Mouse (Mus musculus): ENCODE measurements around the gene Lpxn. TPM values are rescaled to one million over a fixed set of nuclear protein-coding genes. Genes with fewer than 3 reads are reported as not detected.

The Lpxn gene
- polyA plus RNA-seq, 1 experiment from 2014 or later = 1.1 TPM

- Histone ChIP-seq H3K36me3 (ENCODE audit: control insufficient read depth, insufficient read depth, low read length) (no peaks in the 10 kb centered on the region), H3K4me1 (ENCODE audit: control insufficient read depth, insufficient read depth, low read length) (no peaks in the 10 kb centered on the region), H3K27me3 (ENCODE audit: control insufficient read depth, insufficient read depth, low read length) (no peaks in the 10 kb centered on the region), H3K4me2 (ENCODE audit: low read depth) (no peak overlapping the region), H3K9ac (ENCODE audit: low read length) (no peak overlapping the region), H3K27ac (ENCODE audit: low read depth, low read length) (no peak overlapping the region), H3K9me3 (ENCODE audit: control insufficient read depth, low read length) (no peaks in the 10 kb centered on the region), H3K4me3 (ENCODE audit: low read depth, low read length) (no peak overlapping the region)
- DNase-seq (ENCODE audit: low spot score) (no peak), ATAC-seq (ENCODE audit: insufficient read depth, low FRiP score, low TSS enrichment) (no peak)
- WGBS = 84% methylated on average over 3 of the region's 3 CpGs
Observed at GRCm38 (mm10) chr19:12799081-12799480, 3.1 kb downstream of the Lpxn start.

GRCm38 (mm10) chr19:12800621-12801020 is 4.6 kb downstream of the Lpxn start:
- no peak overlapping the region for H3K27ac ChIP-seq (ENCODE audit: low read depth, low read length)
- ATAC-seq (ENCODE audit: insufficient read depth, low FRiP score, low TSS enrichment) = no peak
- no peak overlapping the region for H3K9ac ChIP-seq (ENCODE audit: low read length)
- H3K36me3 ChIP-seq (ENCODE audit: control insufficient read depth, insufficient read depth, low read length) = no peaks in the 10 kb centered on the region
- DNase-seq (ENCODE audit: low spot score) = no peak
- no peaks in the 10 kb centered on the region for H3K4me1 ChIP-seq (ENCODE audit: control insufficient read depth, insufficient read depth, low read length)
- no peaks in the 10 kb centered on the region for H3K27me3 ChIP-seq (ENCODE audit: control insufficient read depth, insufficient read depth, low read length)
- no peaks in the 10 kb centered on the region for H3K9me3 ChIP-seq (ENCODE audit: control insufficient read depth, low read length)
- 81% methylated on average over 2 of the region's 2 CpGs for WGBS
- no peak overlapping the region for H3K4me2 ChIP-seq (ENCODE audit: low read depth)
- H3K4me3 ChIP-seq (ENCODE audit: low read depth, low read length) = no peak overlapping the region

- 82% methylated on average over 3 of the region's 3 CpGs for WGBS
- Histone ChIP-seq H3K36me3 (ENCODE audit: control insufficient read depth, insufficient read depth, low read length) (no peaks in the 10 kb centered on the region), H3K27me3 (ENCODE audit: control insufficient read depth, insufficient read depth, low read length) (no peaks in the 10 kb centered on the region), H3K4me3 (ENCODE audit: low read depth, low read length) (no peak overlapping the region), H3K9ac (ENCODE audit: low read length) (no peak overlapping the region), H3K27ac (ENCODE audit: low read depth, low read length) (no peak overlapping the region), H3K9me3 (ENCODE audit: control insufficient read depth, low read length) (no peaks in the 10 kb centered on the region), H3K4me2 (ENCODE audit: low read depth) (no peak overlapping the region), H3K4me1 (ENCODE audit: control insufficient read depth, insufficient read depth, low read length) (no peaks in the 10 kb centered on the region)
- DNase-seq (ENCODE audit: low spot score) = no peak
- ATAC-seq (ENCODE audit: insufficient read depth, low FRiP score, low TSS enrichment) = no peak
Observed at GRCm38 (mm10) chr19:12801046-12801445, 5.1 kb downstream of the Lpxn start.

DNA sequence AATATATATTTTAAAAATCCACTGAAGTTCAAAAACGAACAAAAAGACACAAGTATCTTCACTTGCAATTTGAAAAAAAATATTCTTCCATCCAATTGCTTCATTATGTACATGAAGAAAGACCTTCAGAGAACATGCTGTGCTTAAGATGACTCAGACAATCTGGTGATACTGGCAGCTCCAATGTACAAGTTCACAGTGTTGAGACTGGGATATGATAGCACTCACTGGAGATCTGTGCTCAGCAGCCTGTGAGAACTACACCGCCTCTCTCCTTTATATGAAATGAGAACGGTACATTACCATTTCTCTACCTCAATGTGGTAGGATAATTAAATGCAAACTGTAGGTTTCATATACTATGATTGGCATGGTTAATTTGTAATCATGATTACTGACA is 6.8 kb downstream of the Lpxn start:
- no peaks in the 10 kb centered on the region for H3K9me3 ChIP-seq (ENCODE audit: control insufficient read depth, low read length)
- H3K4me2 ChIP-seq (ENCODE audit: low read depth) = no peak overlapping the region
- no peak overlapping the region for H3K27ac ChIP-seq (ENCODE audit: low read depth, low read length)
- no peaks in the 10 kb centered on the region for H3K4me1 ChIP-seq (ENCODE audit: control insufficient read depth, insufficient read depth, low read length)
- DNase-seq (ENCODE audit: low spot score) = no peak
- H3K4me3 ChIP-seq (ENCODE audit: low read depth, low read length) = no peak overlapping the region
- no peaks in the 10 kb centered on the region for H3K27me3 ChIP-seq (ENCODE audit: control insufficient read depth, insufficient read depth, low read length)
- WGBS = 80% methylated on average over 3 of the region's 3 CpGs
- ATAC-seq (ENCODE audit: insufficient read depth, low FRiP score, low TSS enrichment) = no peak
- no peak overlapping the region for H3K9ac ChIP-seq (ENCODE audit: low read length)
- H3K36me3 ChIP-seq (ENCODE audit: control insufficient read depth, insufficient read depth, low read length) = no peaks in the 10 kb centered on the region

DNA sequence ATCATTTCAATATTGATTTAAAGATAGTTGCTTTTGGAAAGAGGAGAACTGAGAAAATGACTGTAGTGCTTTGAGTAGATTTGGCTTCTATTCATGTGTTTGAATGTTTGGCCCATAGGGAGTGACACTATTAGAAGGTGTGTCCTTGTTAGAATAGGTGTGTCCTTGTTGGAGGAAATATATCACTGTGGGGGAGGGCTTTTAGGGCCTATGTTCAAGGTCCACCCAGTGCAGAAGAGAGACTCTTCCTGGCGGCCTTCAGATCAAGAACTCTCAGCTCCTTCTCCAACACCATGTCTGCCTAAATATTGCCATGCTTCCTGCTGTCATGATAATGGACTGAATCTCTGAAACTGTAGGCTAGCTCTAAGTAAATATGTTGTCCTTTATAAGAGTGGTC is 8.2 kb downstream of the Lpxn start:
- DNase-seq (ENCODE audit: low spot score) = no peak
- ATAC-seq (ENCODE audit: insufficient read depth, low FRiP score, low TSS enrichment) = no peak
- Histone ChIP-seq H3K4me3 (ENCODE audit: low read depth, low read length) (no peak overlapping the region), H3K27me3 (ENCODE audit: control insufficient read depth, insufficient read depth, low read length) (no peaks in the 10 kb centered on the region), H3K9ac (ENCODE audit: low read length) (no peak overlapping the region), H3K4me2 (ENCODE audit: low read depth) (no peak overlapping the region), H3K9me3 (ENCODE audit: control insufficient read depth, low read length) (no peaks in the 10 kb centered on the region), H3K27ac (ENCODE audit: low read depth, low read length) (no peak overlapping the region), H3K4me1 (ENCODE audit: control insufficient read depth, insufficient read depth, low read length) (no peaks in the 10 kb centered on the region), H3K36me3 (ENCODE audit: control insufficient read depth, insufficient read depth, low read length) (no peaks in the 10 kb centered on the region)
- 88% methylated on average over 1 of the region's 1 CpGs for WGBS

GRCm38 (mm10) chr19:12805730-12806129 is 9.7 kb downstream of the Lpxn start:
- 86% methylated on average over 3 of the region's 3 CpGs for WGBS
- ATAC-seq (ENCODE audit: insufficient read depth, low FRiP score, low TSS enrichment) = no peak

GRCm38 (mm10) chr19:12806214-12806613 is 10.2 kb downstream of the Lpxn start:
- Histone ChIP-seq H3K4me3 (ENCODE audit: low read depth, low read length) (no peak overlapping the region), H3K9ac (ENCODE audit: low read length) (no peak overlapping the region), H3K4me2 (ENCODE audit: low read depth) (no peak overlapping the region), H3K27me3 (ENCODE audit: control insufficient read depth, insufficient read depth, low read length) (no peaks in the 10 kb centered on the region), H3K9me3 (ENCODE audit: control insufficient read depth, low read length) (no peaks in the 10 kb centered on the region), H3K4me1 (ENCODE audit: control insufficient read depth, insufficient read depth, low read length) (no peaks in the 10 kb centered on the region), H3K36me3 (ENCODE audit: control insufficient read depth, insufficient read depth, low read length) (no peaks in the 10 kb centered on the region), H3K27ac (ENCODE audit: low read depth, low read length) (no peak overlapping the region)
- DNase-seq (ENCODE audit: low spot score) (no peak), ATAC-seq (ENCODE audit: insufficient read depth, low FRiP score, low TSS enrichment) (no peak)
- WGBS = 77% methylated on average over 2 of the region's 2 CpGs

More at GRCm38 (mm10) chr19:12805730-12806129, 9.7 kb downstream of the Lpxn start:
- no peak overlapping the region for H3K9ac ChIP-seq (ENCODE audit: low read length)
- H3K9me3 ChIP-seq (ENCODE audit: control insufficient read depth, low read length) = no peaks in the 10 kb centered on the region
- no peak for DNase-seq (ENCODE audit: low spot score)
- H3K27me3 ChIP-seq (ENCODE audit: control insufficient read depth, insufficient read depth, low read length) = no peaks in the 10 kb centered on the region
- no peak overlapping the region for H3K4me3 ChIP-seq (ENCODE audit: low read depth, low read length)
- H3K36me3 ChIP-seq (ENCODE audit: control insufficient read depth, insufficient read depth, low read length) = no peaks in the 10 kb centered on the region
- H3K4me2 ChIP-seq (ENCODE audit: low read depth) = no peak overlapping the region
- no peaks in the 10 kb centered on the region for H3K4me1 ChIP-seq (ENCODE audit: control insufficient read depth, insufficient read depth, low read length)
- H3K27ac ChIP-seq (ENCODE audit: low read depth, low read length) = no peak overlapping the region

DNA sequence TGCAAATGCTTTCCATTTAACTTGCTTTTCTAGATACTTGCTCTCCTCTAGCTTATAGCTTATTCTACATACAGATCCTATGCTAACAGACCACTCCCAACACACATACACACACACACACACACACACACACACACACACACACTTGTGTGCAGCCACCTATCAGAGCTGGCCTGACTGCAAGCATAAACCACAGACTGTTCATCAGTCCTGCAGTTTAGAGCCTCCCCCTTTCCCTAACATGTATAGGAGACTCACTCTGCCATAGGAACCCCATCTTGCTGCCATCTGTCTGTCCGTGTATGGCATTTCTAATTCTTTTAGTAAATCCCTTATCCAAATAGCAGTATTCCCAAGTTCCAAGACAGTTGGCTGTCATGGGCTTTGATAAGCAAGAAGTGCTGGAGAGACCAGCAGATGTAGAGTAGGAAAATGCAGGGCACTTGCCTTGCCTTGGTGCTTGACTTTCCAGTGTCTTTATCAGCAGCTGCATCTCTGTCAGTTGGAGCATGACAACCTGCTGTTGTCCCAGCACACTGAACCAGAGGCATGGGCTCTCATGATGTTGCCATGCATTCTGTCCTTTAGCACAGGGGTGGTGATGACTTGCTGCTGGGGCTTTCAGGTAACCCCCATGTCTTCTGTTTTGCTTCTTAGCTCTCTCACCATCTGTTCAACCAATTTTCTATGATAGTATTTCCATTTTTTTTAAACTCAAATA is 16.8 kb downstream of the Lpxn start:
- no peaks in the 10 kb centered on the region for H3K36me3 ChIP-seq (ENCODE audit: control insufficient read depth, insufficient read depth, low read length)
- ATAC-seq (ENCODE audit: insufficient read depth, low FRiP score, low TSS enrichment) (no peak), DNase-seq (ENCODE audit: low spot score) (no peak)
- H3K4me3 ChIP-seq (ENCODE audit: low read depth, low read length) = no peak overlapping the region
- H3K9me3 ChIP-seq (ENCODE audit: control insufficient read depth, low read length) = no peaks in the 10 kb centered on the region
- H3K9ac ChIP-seq (ENCODE audit: low read length) = no peak overlapping the region
- no peak overlapping the region for H3K4me2 ChIP-seq (ENCODE audit: low read depth)
- WGBS = 63% methylated on average over 1 of the region's 1 CpGs
- no peak overlapping the region for H3K27ac ChIP-seq (ENCODE audit: low read depth, low read length)
- H3K27me3 ChIP-seq (ENCODE audit: control insufficient read depth, insufficient read depth, low read length) = no peaks in the 10 kb centered on the region
- H3K4me1 ChIP-seq (ENCODE audit: control insufficient read depth, insufficient read depth, low read length) = no peaks in the 10 kb centered on the region

- Histone ChIP-seq H3K9me3 (ENCODE audit: control insufficient read depth, low read length) (no peaks in the 10 kb centered on the region), H3K27ac (ENCODE audit: low read depth, low read length) (no peak overlapping the region), H3K36me3 (ENCODE audit: control insufficient read depth, insufficient read depth, low read length) (no peaks in the 10 kb centered on the region), H3K4me2 (ENCODE audit: low read depth) (no peak overlapping the region), H3K9ac (ENCODE audit: low read length) (no peak overlapping the region), H3K27me3 (ENCODE audit: control insufficient read depth, insufficient read depth, low read length) (no peaks in the 10 kb centered on the region), H3K4me3 (ENCODE audit: low read depth, low read length) (no peak overlapping the region), H3K4me1 (ENCODE audit: control insufficient read depth, insufficient read depth, low read length) (no peaks in the 10 kb centered on the region)
- ATAC-seq (ENCODE audit: insufficient read depth, low FRiP score, low TSS enrichment) (no peak), DNase-seq (ENCODE audit: low spot score) (no peak)
- WGBS = 95% methylated on average over 1 of the region's 1 CpGs
Observed at GRCm38 (mm10) chr19:12813883-12814282, 17.9 kb downstream of the Lpxn start.
